Mouse (Mus musculus) heart, embryonic 15.5 days (tissue): Measurements from ENCODE around the gene Cox11. TPM values are rescaled to one million over a fixed set of nuclear protein-coding genes. Genes with fewer than 3 reads are reported as not detected.

Experiments used
- ATAC-seq: fragments of 200-750 bp; cut with Nextera tagmentation; replicated peaks from 2 replicates; pipeline ENCODE4 v1.8.0; 2017; ENCODE audit warnings: low read depth, moderate TSS enrichment; ENCODE audit not compliant: insufficient number of reproducible peaks, insufficient read depth, low FRiP score
- H3K27ac ChIP-seq: fragments of 300-500 bp; sonication (generic); 2 replicates; pipeline ENCODE4 v1.5.1; 2015; ENCODE audit warnings: mild to moderate bottlenecking, inconsistent platforms
- H3K27me3 ChIP-seq: fragments of 300-500 bp; sonication (generic); 2 replicates; pipeline ENCODE4 v1.6.1; 2015; ENCODE audit warnings: inconsistent platforms
- H3K36me3 ChIP-seq: fragments of 300-500 bp; sonication (generic); 2 replicates; pipeline ENCODE4 v1.6.1; 2015; ENCODE audit warnings: mild to moderate bottlenecking, inconsistent platforms
- H3K4me1 ChIP-seq: fragments of 300-500 bp; sonication (generic); replicated peaks from 2 replicates; pipeline ENCODE4 v1.6.1; 2015; ENCODE audit warnings: inconsistent platforms
- H3K4me2 ChIP-seq: fragments of 300-500 bp; sonication (generic); 2 replicates; pipeline ENCODE4 v1.6.1; 2015; ENCODE audit warnings: inconsistent platforms, mild to moderate bottlenecking, moderate library complexity
- H3K4me3 ChIP-seq: fragments of 300-500 bp; sonication (generic); 2 replicates; pipeline ENCODE4 v1.5.1; 2015; ENCODE audit warnings: mild to moderate bottlenecking, inconsistent platforms
- H3K9ac ChIP-seq: fragments of 300-500 bp; sonication (generic); 2 replicates; pipeline ENCODE4 v1.6.1; 2015; ENCODE audit warnings: mild to moderate bottlenecking, inconsistent platforms
- H3K9me3 ChIP-seq: fragments of 300-500 bp; sonication (generic); replicated peaks from 2 replicates; pipeline ENCODE4 v1.6.1; 2016; ENCODE audit warnings: inconsistent platforms
- WGBS: fragments of 180-500 bp; shearing (Covaris S2); methylation state at CpG from one replicate; pipeline ENCODE4 v1.1.7; 2015; ENCODE audit warnings: mixed read lengths; 5-methylcytosine and 5-hydroxymethylcytosine counted together
- polyA plus RNA-seq: library from polyadenylated mRNA; unstranded; fragments of >200 nt; fragmentation: Nextera tagmentation; extraction: Ambion mirVana; gene quantifications from 2 replicates; pipeline ENCODE4 v1.2.1, GENCODE M21; 2015

The Cox11 gene
- polyA plus RNA-seq, 1 experiment from 2014 or later: 36.4 TPM

GRCm38 (mm10) chr11:90665161-90665560, 27.2 kb downstream of the Cox11 start:
- Histone ChIP-seq H3K4me1 (peaks cover 24% of the 10 kb centered on the region), H3K9ac (no peak overlapping the region), H3K4me2 (peak overlapping the region; percentile 32), H3K27ac (peak overlapping the region; percentile 60), H3K36me3 (peaks cover 10% of the 10 kb centered on the region; the same call in 1 of the 2 replicates), H3K9me3 (no peaks in the 10 kb centered on the region), H3K4me3 (no peak overlapping the region), H3K27me3 (no peaks in the 10 kb centered on the region)
- WGBS: 14% methylated on average over 6 of the region's 6 CpGs
- peak; percentile 55; the same call in 1 of the 2 replicates for ATAC-seq

- Histone ChIP-seq H3K9me3 (no peaks in the 10 kb centered on the region), H3K4me2 (no peak overlapping the region), H3K4me3 (no peak overlapping the region), H3K4me1 (peaks cover 24% of the 10 kb centered on the region), H3K27ac (0 out of 2 replicates have a peak overlapping the region, but pooled peaks have one; percentile 60), H3K27me3 (no peaks in the 10 kb centered on the region), H3K36me3 (peaks cover 10% of the 10 kb centered on the region; the same call in 1 of the 2 replicates), H3K9ac (no peak overlapping the region)
- 61% methylated on average over 3 of the region's 3 CpGs for WGBS
- ATAC-seq: no peak
Observed at GRCm38 (mm10) chr11:90666144-90666757, 28.3 kb downstream of the Cox11 start.

- Histone ChIP-seq H3K27ac (no peak overlapping the region), H3K4me1 (peaks cover 24% of the 10 kb centered on the region), H3K36me3 (peaks cover 10% of the 10 kb centered on the region; the same call in 1 of the 2 replicates), H3K4me3 (no peak overlapping the region), H3K4me2 (no peak overlapping the region), H3K27me3 (no peaks in the 10 kb centered on the region), H3K9me3 (no peaks in the 10 kb centered on the region), H3K9ac (no peak overlapping the region)
- ATAC-seq: no peak
- WGBS: 80% methylated on average over 4 of the region's 4 CpGs
Observed at GRCm38 (mm10) chr11:90666916-90667315, 28.9 kb downstream of the Cox11 start.

GRCm38 (mm10) chr11:90667325-90667724, 29.4 kb downstream of the Cox11 start:
- H3K4me2 ChIP-seq: no peak overlapping the region
- WGBS: 93% methylated on average over 6 of the region's 6 CpGs
- no peaks in the 10 kb centered on the region for H3K9me3 ChIP-seq

GRCm38 (mm10) chr11:90675479-90676110, 37.6 kb downstream of the Cox11 start:
- H3K36me3 ChIP-seq: peaks cover 2% of the 10 kb centered on the region; the same call in 1 of the 2 replicates
- H3K27ac ChIP-seq: no peak overlapping the region
- ATAC-seq: no peak

More at GRCm38 (mm10) chr11:90667325-90667724, 29.4 kb downstream of the Cox11 start:
- Histone ChIP-seq H3K9ac (no peak overlapping the region), H3K4me3 (no peak overlapping the region), H3K36me3 (peaks cover 11% of the 10 kb centered on the region; the same call in 1 of the 2 replicates), H3K27ac (no peak overlapping the region), H3K27me3 (no peaks in the 10 kb centered on the region), H3K4me1 (peaks cover 24% of the 10 kb centered on the region)
- ATAC-seq: no peak

GRCm38 (mm10) chr11:90677027-90677426, 39.1 kb downstream of the Cox11 start:
- H3K27me3 ChIP-seq: no peaks in the 10 kb centered on the region
- no peak overlapping the region for H3K4me3 ChIP-seq
- H3K27ac ChIP-seq: no peak overlapping the region
- no peak for ATAC-seq
- no peaks in the 10 kb centered on the region for H3K9me3 ChIP-seq
- H3K4me1 ChIP-seq: peaks cover 11% of the 10 kb centered on the region
- no peak overlapping the region for H3K4me2 ChIP-seq
- no peak overlapping the region for H3K9ac ChIP-seq
- 91% methylated on average over 7 of the region's 7 CpGs for WGBS
- H3K36me3 ChIP-seq: peaks cover 9% of the 10 kb centered on the region; the same call in 1 of the 2 replicates

More at GRCm38 (mm10) chr11:90675479-90676110, 37.6 kb downstream of the Cox11 start:
- no peaks in the 10 kb centered on the region for H3K27me3 ChIP-seq
- no peak overlapping the region for H3K9ac ChIP-seq
- H3K4me2 ChIP-seq: no peak overlapping the region
- peaks cover 11% of the 10 kb centered on the region for H3K4me1 ChIP-seq
- WGBS: 75% methylated on average over 5 of the region's 5 CpGs
- H3K4me3 ChIP-seq: no peak overlapping the region
- H3K9me3 ChIP-seq: no peaks in the 10 kb centered on the region

- Histone ChIP-seq H3K9ac (no peak overlapping the region), H3K9me3 (no peaks in the 10 kb centered on the region), H3K4me1 (peaks cover 11% of the 10 kb centered on the region), H3K4me3 (no peak overlapping the region), H3K4me2 (peak overlapping the region; percentile 10; the same call in 1 of the 2 replicates), H3K36me3 (peaks cover 7% of the 10 kb centered on the region; the same call in 1 of the 2 replicates), H3K27ac (peak overlapping the region; percentile 73), H3K27me3 (no peaks in the 10 kb centered on the region)
- 42% methylated on average over 8 of the region's 8 CpGs for WGBS
- ATAC-seq: peak; percentile 70
Observed at GRCm38 (mm10) chr11:90677771-90678288, 39.9 kb downstream of the Cox11 start.

- peaks cover 11% of the 10 kb centered on the region for H3K4me1 ChIP-seq
- peak overlapping the region; percentile 10; the same call in 1 of the 2 replicates for H3K4me2 ChIP-seq
- WGBS: 80% methylated on average over 5 of the region's 5 CpGs
- peaks cover 11% of the 10 kb centered on the region; the same call in 1 of the 2 replicates for H3K36me3 ChIP-seq
- H3K27ac ChIP-seq: peak overlapping the region; percentile 73
- H3K27me3 ChIP-seq: no peaks in the 10 kb centered on the region
- H3K9me3 ChIP-seq: no peaks in the 10 kb centered on the region
- no peak for ATAC-seq
- no peak overlapping the region for H3K9ac ChIP-seq
- H3K4me3 ChIP-seq: no peak overlapping the region
Observed at GRCm38 (mm10) chr11:90678582-90678981, 40.6 kb downstream of the Cox11 start.

- no peak for ATAC-seq
- no peak overlapping the region for H3K4me3 ChIP-seq
- H3K27ac ChIP-seq: no peak overlapping the region
Observed at GRCm38 (mm10) chr11:90681171-90681570, 43.2 kb downstream of the Cox11 start.

GRCm38 (mm10) chr11:90684765-90685164, 46.8 kb downstream of the Cox11 start:
- Histone ChIP-seq H3K27ac (no peak overlapping the region), H3K27me3 (no peaks in the 10 kb centered on the region), H3K36me3 (peaks cover 11% of the 10 kb centered on the region; the same call in 1 of the 2 replicates), H3K4me3 (no peak overlapping the region), H3K4me1 (peaks cover 19% of the 10 kb centered on the region), H3K9ac (no peak overlapping the region), H3K4me2 (no peak overlapping the region), H3K9me3 (no peaks in the 10 kb centered on the region)
- ATAC-seq: no peak
- WGBS: 67% methylated on average over 6 of the region's 6 CpGs

More at GRCm38 (mm10) chr11:90681171-90681570, 43.2 kb downstream of the Cox11 start:
- Histone ChIP-seq H3K4me1 (peaks cover 15% of the 10 kb centered on the region), H3K9ac (no peak overlapping the region), H3K4me2 (no peak overlapping the region), H3K9me3 (no peaks in the 10 kb centered on the region), H3K36me3 (peaks cover 11% of the 10 kb centered on the region; the same call in 1 of the 2 replicates), H3K27me3 (no peaks in the 10 kb centered on the region)

- no peak overlapping the region for H3K9ac ChIP-seq
- H3K4me3 ChIP-seq: no peak overlapping the region
- ATAC-seq: no peak
- H3K4me2 ChIP-seq: no peak overlapping the region
- WGBS: 74% methylated on average over 6 of the region's 6 CpGs
- no peaks in the 10 kb centered on the region for H3K9me3 ChIP-seq
- no peaks in the 10 kb centered on the region for H3K27me3 ChIP-seq
- peaks cover 19% of the 10 kb centered on the region for H3K4me1 ChIP-seq
- no peak overlapping the region for H3K27ac ChIP-seq
- H3K36me3 ChIP-seq: peaks cover 11% of the 10 kb centered on the region; the same call in 1 of the 2 replicates
Observed at GRCm38 (mm10) chr11:90685196-90685595, 47.2 kb downstream of the Cox11 start.
